Mouse (Mus musculus): ENCODE data around the gene Nr1d1.

Nr1d1 gene

DNA sequence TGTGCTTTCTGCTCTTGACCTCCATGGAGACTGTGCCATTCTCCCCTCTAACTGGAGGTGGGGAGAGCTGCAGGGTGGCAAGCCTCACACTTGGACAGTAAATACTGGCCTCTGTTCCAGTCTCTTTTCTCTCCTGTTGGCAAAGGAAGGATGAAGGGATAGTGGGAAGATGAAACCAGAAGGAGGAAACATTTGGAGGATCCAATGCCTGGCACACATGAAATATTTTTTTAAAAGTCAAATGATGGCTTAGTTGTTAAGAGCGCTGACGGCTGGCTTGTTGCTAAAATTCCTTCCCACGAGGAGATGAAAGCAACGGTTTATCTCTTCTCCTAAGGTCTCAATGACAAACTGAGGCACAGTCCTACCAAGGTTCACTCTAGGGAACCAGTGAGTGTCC is 40.0 kb downstream of the Nr1d1 start:
- no peak for DNase-seq

DNA sequence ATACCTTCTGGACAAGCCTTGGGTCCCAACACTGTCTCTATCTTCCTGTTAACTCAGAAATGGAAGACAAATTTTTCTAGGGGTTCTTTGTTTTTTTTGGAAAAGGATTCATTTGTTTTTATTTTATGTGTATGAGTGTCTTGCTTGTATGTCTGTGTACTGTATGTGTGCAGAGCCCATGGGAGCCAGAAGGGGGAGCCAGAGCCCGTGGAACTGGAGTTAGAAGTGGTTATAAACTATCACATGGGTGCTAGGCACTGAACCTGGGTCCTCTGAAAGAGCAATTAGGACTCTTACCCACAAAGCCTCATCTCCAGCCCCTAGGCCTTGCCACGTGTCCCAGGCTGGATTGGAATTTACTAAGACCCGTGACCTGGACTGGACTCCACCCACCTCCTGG is 41.1 kb downstream of the Nr1d1 start:
- no peak for DNase-seq

DNA sequence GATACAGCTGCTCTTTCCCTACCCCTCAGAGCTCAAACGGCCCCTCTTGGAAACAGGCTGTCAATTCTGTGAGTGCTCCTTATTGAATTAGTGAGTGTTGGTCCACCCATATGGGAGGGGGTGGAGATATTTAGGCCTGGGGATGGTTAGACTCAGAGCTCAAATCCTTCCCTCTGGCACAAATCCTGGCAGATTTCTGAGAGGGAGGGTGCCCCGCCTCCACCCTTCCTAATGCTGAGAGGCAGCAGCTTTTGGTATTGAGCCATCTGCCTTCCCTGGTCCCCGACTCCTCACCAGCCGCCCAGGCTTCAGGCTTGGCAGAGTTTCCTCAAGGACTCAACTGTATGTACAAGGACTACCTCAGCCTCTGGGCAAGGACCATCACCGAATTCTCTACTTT is 44.0 kb downstream of the Nr1d1 start:
- no peak for DNase-seq

DNA sequence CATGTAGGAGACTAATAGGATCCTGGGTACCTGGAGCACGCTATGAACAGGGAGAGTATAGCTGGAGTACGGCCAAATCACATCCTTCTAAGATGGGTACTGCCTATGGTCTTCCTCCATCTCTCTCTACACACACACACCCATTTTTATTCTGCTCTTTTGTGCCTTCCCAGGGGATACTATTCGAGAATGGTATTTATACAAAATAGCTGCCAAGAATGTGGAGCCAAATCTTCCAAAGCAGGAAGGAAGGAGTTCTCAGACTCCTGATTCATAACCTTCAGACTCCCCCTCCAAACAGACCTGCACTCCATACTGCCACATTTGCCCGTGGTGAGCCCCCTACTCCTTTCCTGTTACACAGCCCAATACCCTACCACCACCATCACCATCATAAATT is 44.4 kb downstream of the Nr1d1 start:
- DNase-seq = no peak

DNA sequence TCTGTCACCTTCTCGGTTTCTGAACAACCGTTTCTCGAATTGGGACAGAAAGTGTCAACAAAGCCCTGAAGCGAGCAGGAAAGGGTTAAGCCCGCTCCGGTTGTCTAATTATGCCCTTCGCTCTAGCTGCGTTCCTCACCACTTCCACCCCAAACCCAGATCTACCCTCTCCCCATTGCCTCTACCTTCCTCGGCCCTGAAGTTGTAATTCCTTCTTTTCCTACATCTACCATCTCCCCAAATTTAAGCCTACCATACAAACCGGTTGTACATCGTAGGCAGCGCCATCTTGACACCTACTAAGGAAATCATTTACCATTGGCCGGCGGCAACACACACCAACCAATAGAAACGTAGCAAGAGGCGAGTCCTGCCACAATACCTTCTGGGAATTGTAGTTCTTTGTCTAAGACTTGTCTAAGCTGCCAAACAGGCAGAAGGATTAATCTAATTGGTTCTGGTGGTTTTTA is 46.0 kb downstream of the Nr1d1 start, which contains the start of gene Med24:
TSS of gene Med24 (minus strand) at position 317 of the 470 bp plus-strand sequence.
- peak; percentile 96 for DNase-seq

DNA sequence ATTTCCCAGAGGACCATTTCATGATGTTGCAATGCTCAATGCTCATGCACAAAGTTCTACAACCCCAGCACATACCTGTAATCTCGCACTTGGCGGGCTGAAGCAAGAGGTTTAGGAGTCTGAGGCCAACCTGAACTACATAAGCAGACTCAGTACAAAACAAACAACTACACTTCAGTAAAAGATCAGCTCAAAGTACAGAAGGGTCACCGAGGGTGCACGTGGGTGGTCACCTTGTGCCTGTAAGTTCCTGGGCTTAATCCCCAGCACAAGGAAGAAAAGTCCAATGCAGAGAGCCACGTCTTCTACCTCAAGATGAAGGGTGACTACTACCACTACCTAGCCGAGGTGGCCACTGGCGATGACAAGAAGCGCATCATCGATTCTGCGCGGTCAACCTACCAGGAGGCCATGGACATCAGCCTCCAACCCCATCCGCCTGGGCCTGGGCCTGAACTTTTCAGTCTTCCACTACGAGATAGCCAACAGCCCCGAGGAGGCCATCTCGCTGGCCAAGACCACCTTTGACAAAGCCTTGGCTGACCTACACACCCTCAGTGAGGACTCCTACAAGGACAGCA is 49.1 kb downstream of the Nr1d1 start:
- peak; percentile 46 for DNase-seq

DNA sequence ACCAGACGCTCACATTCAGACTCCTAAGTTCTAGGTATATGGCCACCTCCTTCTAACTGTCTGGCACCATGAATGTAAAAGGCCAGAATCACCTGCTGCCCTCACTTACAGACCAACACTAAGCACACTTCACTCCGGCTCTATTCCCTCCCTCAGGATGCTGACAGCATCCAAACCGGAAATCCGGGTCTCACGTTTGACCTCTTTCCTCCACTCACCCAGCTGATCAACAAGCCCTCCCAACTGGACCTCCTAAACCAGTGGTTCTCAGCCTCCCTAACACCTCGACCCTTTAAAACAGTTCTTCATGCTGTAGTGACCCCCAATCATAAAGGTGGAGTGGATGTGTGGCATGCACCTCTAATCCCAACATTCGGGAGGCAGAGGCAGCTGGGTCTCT is 52.0 kb downstream of the Nr1d1 start:
- DNase-seq = no peak

DNA sequence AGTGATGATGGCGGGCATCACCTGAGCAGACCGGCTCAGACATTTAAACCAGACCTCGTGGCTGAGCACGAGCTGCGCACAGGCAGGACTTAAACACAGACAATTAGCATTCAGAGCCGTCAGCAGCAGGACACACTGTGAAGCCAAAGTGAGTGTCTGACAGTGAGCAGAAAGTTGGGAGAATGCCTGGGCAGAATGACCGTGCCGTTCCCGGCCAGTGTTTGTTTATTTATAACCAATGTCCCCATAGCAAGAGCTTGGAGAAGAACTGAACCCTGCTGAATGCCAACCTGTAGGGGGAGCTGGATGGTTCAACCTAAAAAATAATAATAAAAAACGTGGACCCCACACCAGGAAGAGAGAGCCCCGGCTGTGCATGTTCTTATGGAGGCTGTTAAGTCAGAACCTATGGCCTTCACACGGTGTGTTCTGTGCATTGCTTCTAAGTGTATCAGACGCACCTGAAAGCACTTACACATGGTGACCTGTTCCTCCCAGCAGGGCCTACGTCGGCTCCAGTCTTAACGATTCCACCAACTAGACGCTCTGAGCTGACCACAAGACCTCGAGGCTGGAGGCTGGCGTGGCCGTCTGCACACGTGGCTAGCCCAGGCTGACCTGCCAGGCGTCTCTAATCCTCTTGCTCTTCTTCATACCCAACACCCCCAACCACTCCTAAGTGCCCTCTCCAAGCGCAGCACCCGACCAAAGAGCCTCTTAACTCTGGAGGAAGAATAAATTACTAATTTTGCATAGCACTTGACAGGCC is 53.5 kb downstream of the Nr1d1 start:
- peak; percentile 84 for DNase-seq

DNA sequence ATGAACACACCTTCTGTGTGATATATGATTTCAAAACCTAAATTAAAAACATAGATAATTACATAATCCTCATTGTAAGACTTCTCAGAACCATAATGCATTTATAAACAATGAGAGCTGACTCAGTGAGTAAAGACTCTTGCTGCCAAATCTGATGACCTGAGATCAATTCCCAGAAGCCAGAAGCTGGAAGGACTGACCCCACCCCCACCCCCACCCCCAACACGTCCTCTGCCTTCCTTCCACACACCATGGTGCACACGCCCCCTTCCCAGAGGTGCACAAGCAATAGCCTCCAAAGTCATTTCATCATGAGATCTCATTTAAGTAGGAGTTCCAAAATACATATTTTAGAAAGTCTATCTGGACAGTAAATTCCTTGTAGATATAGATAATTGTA is 54.4 kb downstream of the Nr1d1 start:
- no peak for DNase-seq

Measured in kidney, adult 9 months (tissue).